In genomic region chr10:78353196-78353595, GRCm38 (mm10) we compare ENCODE assay signal across 12 mouse cellular contexts. TPM values are rescaled to one million over a fixed set of nuclear protein-coding genes. Genes with fewer than 3 reads are reported as not detected.
DNase-seq lines count a peak whose midpoint lies in the region; ATAC-seq and TF ChIP-seq lines count a peak whose summit lies in the region.
"Had no signal": no experiment of that assay in that cellular context is flagged by ENCODE, and none has a peak within 500 bp of the region (broad histone marks: within the 10 kb centered on the region; RNA-seq: fewer than 3 reads in every experiment).

No protein-coding gene starts in this region.

- intact Hi-C loops in left cerebral cortex, postnatal 10 days (cut with DNase I) = loop anchor here (5.0 kb wide), 2 partner anchors 39 to 71 kb away; no protein-coding TSS in a partner anchor

- ATAC-seq in hindbrain, embryonic 15.5 days (ENCODE audit: low FRiP score, low read depth) = no peak
- no peak for ATAC-seq in hindbrain, embryonic 12.5 days (ENCODE audit: low FRiP score)
- ATAC-seq in midbrain, embryonic 11.5 days (ENCODE audit: low FRiP score) = 0 out of 2 replicates have a peak, but pooled peaks have one; percentile 10
- ATAC-seq in intestine, embryonic 16.5 days = no peak

- TF ChIP-seq CTCF in E14TG2a.4 (conservative IDR thresholded peaks at IDR 0.05; ENCODE audit: low read length) = no peak
- TF ChIP-seq CTCF in cortical plate, adult 2 months (IDR thresholded peaks at IDR 0.05; ENCODE audit: extremely low read depth, insufficient read depth, low read length) = no peak

- no peak overlapping the region for H3K27ac ChIP-seq in hindbrain, embryonic 15.5 days (replicated peaks)
- no peak overlapping the region for H3K27ac ChIP-seq in hindbrain, embryonic 12.5 days
- no peak overlapping the region for H3K27ac ChIP-seq in cortical plate, adult 2 months (ENCODE audit: insufficient read depth, low read length)
- H3K27ac ChIP-seq in midbrain, embryonic 11.5 days (ENCODE audit: low read depth, low read length) = no peak overlapping the region
- H3K27ac ChIP-seq in intestine, embryonic 16.5 days (ENCODE audit: low read length) = no peak overlapping the region
- H3K27ac ChIP-seq: liver, embryonic 13.5 days had no signal

- H3K4me3 ChIP-seq in hindbrain, embryonic 15.5 days = 0 out of 2 replicates have a peak overlapping the region, but pooled peaks have one; percentile 84
- no peak overlapping the region for H3K4me3 ChIP-seq in hindbrain, embryonic 12.5 days
- H3K4me3 ChIP-seq in E14TG2a.4 (replicated peaks; ENCODE audit: low read length) = peak overlapping the region; percentile 86; the same call in 1 of the 2 replicates
- H3K4me3 ChIP-seq in cortical plate, adult 2 months (ENCODE audit: insufficient read depth, low read length) = peak overlapping the region; percentile 89; the same call in 1 of the 2 replicates
- no peak overlapping the region for H3K4me3 ChIP-seq in midbrain, embryonic 11.5 days (ENCODE audit: low read depth, low read length)
- H3K4me3 ChIP-seq in intestine, embryonic 16.5 days (ENCODE audit: low read length) = no peak overlapping the region

- no peak for DNase-seq in midbrain, embryonic 11.5 days (ENCODE audit: low spot score, missing footprints)
- DNase-seq in left cerebral cortex, postnatal 10 days (ENCODE audit: extremely low spot score in 1 of 2, low spot score in 2 of 2) = no peak
- DNase-seq in retina, postnatal 1 day = no peak
- DNase-seq: adrenal gland, adult 8-10 months; kidney, postnatal 4 days; liver, embryonic 13.5 days had no signal

- peak overlapping the region; percentile 67 for H3K4me2 ChIP-seq in hindbrain, embryonic 15.5 days
- H3K4me2 ChIP-seq in hindbrain, embryonic 12.5 days (replicated peaks) = no peak overlapping the region
- no peak overlapping the region for H3K4me2 ChIP-seq in midbrain, embryonic 11.5 days
- H3K4me2 ChIP-seq in intestine, embryonic 16.5 days (ENCODE audit: low read depth, low read length) = no peak overlapping the region

- peaks cover 31% of the 10 kb centered on the region for H3K4me1 ChIP-seq in hindbrain, embryonic 15.5 days (replicated peaks)
- H3K4me1 ChIP-seq in hindbrain, embryonic 12.5 days = peaks cover 27% of the 10 kb centered on the region
- H3K4me1 ChIP-seq in E14TG2a.4 (replicated peaks; ENCODE audit: low read depth, low read length) = peaks cover 52% of the 10 kb centered on the region
- H3K4me1 ChIP-seq in cortical plate, adult 2 months (ENCODE audit: control insufficient read depth, insufficient read depth, low read length) = peaks cover 9% of the 10 kb centered on the region
- H3K4me1 ChIP-seq in midbrain, embryonic 11.5 days (ENCODE audit: control insufficient read depth, insufficient read depth, low read length) = peaks cover 15% of the 10 kb centered on the region
- peaks cover 24% of the 10 kb centered on the region for H3K4me1 ChIP-seq in intestine, embryonic 16.5 days (ENCODE audit: control insufficient read depth, insufficient read depth, low read length)

- WGBS in hindbrain, embryonic 15.5 days = 57% methylated on average over 4 of the region's 4 CpGs
- WGBS in hindbrain, embryonic 12.5 days = 61% methylated on average over 4 of the region's 4 CpGs
- 60% methylated on average over 4 of the region's 4 CpGs for WGBS in midbrain, embryonic 11.5 days
- WGBS in intestine, embryonic 16.5 days = 72% methylated on average over 4 of the region's 4 CpGs

- H3K9ac ChIP-seq in hindbrain, embryonic 15.5 days = peak overlapping the region; percentile 98
- no peak overlapping the region; the same call in 1 of the 2 replicates for H3K9ac ChIP-seq in hindbrain, embryonic 12.5 days
- no peak overlapping the region for H3K9ac ChIP-seq in midbrain, embryonic 11.5 days (ENCODE audit: low read length)
- H3K9ac ChIP-seq in intestine, embryonic 16.5 days (ENCODE audit: low read depth, low read length) = no peak overlapping the region; the same call in 1 of the 2 replicates

- H3K27me3 ChIP-seq in hindbrain, embryonic 15.5 days = no peaks in the 10 kb centered on the region
- no peaks in the 10 kb centered on the region for H3K27me3 ChIP-seq in hindbrain, embryonic 12.5 days
- H3K27me3 ChIP-seq in E14TG2a.4 (ENCODE audit: insufficient read depth, low read length) = peaks cover 50% of the 10 kb centered on the region
- no peaks in the 10 kb centered on the region for H3K27me3 ChIP-seq in midbrain, embryonic 11.5 days (ENCODE audit: control insufficient read depth, insufficient read depth, low read length)
- H3K27me3 ChIP-seq in intestine, embryonic 16.5 days (replicated peaks; ENCODE audit: control insufficient read depth, insufficient read depth, low read length) = no peaks in the 10 kb centered on the region

- no peaks in the 10 kb centered on the region for H3K36me3 ChIP-seq in hindbrain, embryonic 15.5 days
- H3K36me3 ChIP-seq in hindbrain, embryonic 12.5 days = no peaks in the 10 kb centered on the region
- H3K36me3 ChIP-seq in E14TG2a.4 (ENCODE audit: insufficient read depth, low read length) = peaks cover 10% of the 10 kb centered on the region
- no peaks in the 10 kb centered on the region for H3K36me3 ChIP-seq in midbrain, embryonic 11.5 days (ENCODE audit: control insufficient read depth, insufficient read depth, low read length)
- no peaks in the 10 kb centered on the region for H3K36me3 ChIP-seq in intestine, embryonic 16.5 days (ENCODE audit: control insufficient read depth, insufficient read depth, low read length)
- H3K36me3 ChIP-seq: G1E; liver, embryonic 13.5 days had no signal

- TF ChIP-seq POLR2A in cortical plate, adult 2 months (IDR thresholded peaks at IDR 0.05; ENCODE audit: extremely low read depth, insufficient read depth, low read length) = no peak

- no peaks in the 10 kb centered on the region for H3K9me3 ChIP-seq in hindbrain, embryonic 15.5 days
- no peaks in the 10 kb centered on the region for H3K9me3 ChIP-seq in hindbrain, embryonic 12.5 days (replicated peaks)
- H3K9me3 ChIP-seq in E14TG2a.4 (ENCODE audit: low read length) = 0 out of 2 replicates have a peak, but pooled peaks cover 5% of the 10 kb centered on the region
- H3K9me3 ChIP-seq in midbrain, embryonic 11.5 days (ENCODE audit: control insufficient read depth, low read length) = no peaks in the 10 kb centered on the region
- no peaks in the 10 kb centered on the region for H3K9me3 ChIP-seq in intestine, embryonic 16.5 days (ENCODE audit: control insufficient read depth, low read length)
- H3K9me3 ChIP-seq: liver, embryonic 13.5 days had no signal

RNA-seq across cellular contexts. Expression of gene Agpat3, which starts 0.9 kb away (rescaled TPM):
- 83.5 and 86.4 TPM in 2 replicates for polyA plus RNA-seq in hindbrain, embryonic 15.5 days (2015; fragmentation: Nextera tagmentation; extraction: Ambion mirVana)
- polyA plus RNA-seq in hindbrain, embryonic 12.5 days (2016; fragmentation: Nextera tagmentation; extraction: Ambion mirVana) = 59.2 and 59.7 TPM in 2 replicates
- 241 and 251 TPM in 2 replicates for polyA plus RNA-seq in cortical plate, adult 2 months (2012; rRNA removed)
- 37.8 and 46.3 TPM in 2 replicates for polyA plus RNA-seq in midbrain, embryonic 11.5 days (2014; fragmentation: Nextera tagmentation; extraction: Ambion mirVana)
- 100 to 1,000 TPM; 251 to 263 TPM for total RNA-seq in left cerebral cortex, postnatal 10 days (2021)
- polyA plus RNA-seq in intestine, embryonic 16.5 days (2015; fragmentation: Nextera tagmentation; extraction: Ambion mirVana) = 30.0 and 42.5 TPM in 2 replicates

RNA-seq across cellular contexts. Expression of gene Rrp1, which starts 59.6 kb away (rescaled TPM):
- polyA plus RNA-seq in hindbrain, embryonic 15.5 days (2015; fragmentation: Nextera tagmentation; extraction: Ambion mirVana) = 402 and 403 TPM in 2 replicates
- 339 and 343 TPM in 2 replicates for polyA plus RNA-seq in hindbrain, embryonic 12.5 days (2016; fragmentation: Nextera tagmentation; extraction: Ambion mirVana)
- polyA plus RNA-seq in cortical plate, adult 2 months (2012; rRNA removed) = 519 and 613 TPM in 2 replicates
- polyA plus RNA-seq in midbrain, embryonic 11.5 days (2014; fragmentation: Nextera tagmentation; extraction: Ambion mirVana) = 223 and 244 TPM in 2 replicates
- total RNA-seq in left cerebral cortex, postnatal 10 days (2021) = 100 to 1,000 TPM; 345 to 346 TPM
- polyA plus RNA-seq in intestine, embryonic 16.5 days (2015; fragmentation: Nextera tagmentation; extraction: Ambion mirVana) = 252 and 268 TPM in 2 replicates

Comparison
In these comparisons a context has a peak if more than half of its experiments do, and no peak if none do; other contexts are left out.
1. H3K4me3 ChIP-seq: peak in hindbrain, embryonic 15.5 days (single experiment), E14TG2a.4 (single experiment) and cortical plate, adult 2 months (single experiment); none in hindbrain, embryonic 12.5 days (single experiment), midbrain, embryonic 11.5 days (single experiment) and intestine, embryonic 16.5 days (single experiment).